Mouse (Mus musculus) heart, embryonic 14.5 days (tissue): ENCODE data around the gene Ppp1r16b. TPM values are rescaled to one million over a fixed set of nuclear protein-coding genes. Genes with fewer than 3 reads are reported as not detected.

ENCODE experiments used
- ATAC-seq: fragments of 200-750 bp; cut with Nextera tagmentation; 2 replicates; pipeline ENCODE4 v1.8.0; 2017; ENCODE audit warnings: low read depth, moderate TSS enrichment; ENCODE audit not compliant: insufficient number of reproducible peaks, insufficient read depth, low FRiP score
- H3K27ac ChIP-seq, 2 experiments: fragments of 200-500 bp in 1 of 2; fragments of 300-500 bp in 1 of 2; sonication (generic) in 1 of 2; replicated peaks in 1 of 2; 2 replicates each; pipeline ENCODE4 v1.5.1; 2012 to 2014; ENCODE audit warnings: low read depth in 2 of 2, low read length in 2 of 2, control low read depth in 1 of 2, mild to moderate bottlenecking in 1 of 2, mixed read lengths in 1 of 2; ENCODE audit not compliant: control insufficient read depth in 1 of 2, insufficient read depth in 1 of 2
- H3K27me3 ChIP-seq: fragments of 300-500 bp; sonication (generic); 2 replicates; pipeline ENCODE4 v1.6.1; 2014; ENCODE audit warnings: mild to moderate bottlenecking, low read length, control low read depth; ENCODE audit not compliant: control insufficient read depth, insufficient read depth
- H3K36me3 ChIP-seq: fragments of 300-500 bp; sonication (generic); 2 replicates; pipeline ENCODE4 v1.6.1; 2014; ENCODE audit warnings: mild to moderate bottlenecking, control low read depth, low read length, mixed read lengths; ENCODE audit not compliant: control insufficient read depth, insufficient read depth
- H3K4me1 ChIP-seq, 2 experiments: fragments of 200-500 bp in 1 of 2; fragments of 300-500 bp in 1 of 2; sonication (generic) in 1 of 2; 2 replicates each; pipeline ENCODE4 v1.6.1; 2012 to 2014; ENCODE audit warnings: low read length in 2 of 2, control low read depth in 1 of 2, mixed read lengths in 1 of 2; ENCODE audit not compliant: control insufficient read depth in 2 of 2, insufficient read depth in 2 of 2
- H3K4me2 ChIP-seq: fragments of 300-500 bp; sonication (generic); 2 replicates; pipeline ENCODE4 v1.6.1; 2014; ENCODE audit warnings: mild to moderate bottlenecking, low read length
- H3K4me3 ChIP-seq, 2 experiments: fragments of 200-500 bp in 1 of 2; fragments of 300-500 bp in 1 of 2; sonication (generic) in 1 of 2; 2 replicates each; pipeline ENCODE4 v1.5.1; 2012 to 2014; ENCODE audit warnings: low read length in 2 of 2, mild to moderate bottlenecking in 2 of 2, control low read depth in 1 of 2, low read depth in 1 of 2, moderate library complexity in 1 of 2; ENCODE audit not compliant: control insufficient read depth in 1 of 2, insufficient read depth in 1 of 2
- H3K9ac ChIP-seq: fragments of 300-500 bp; sonication (generic); 2 replicates; pipeline ENCODE4 v1.6.1; 2014; ENCODE audit warnings: mild to moderate bottlenecking, low read length
- H3K9me3 ChIP-seq: fragments of 300-500 bp; sonication (generic); 2 replicates; pipeline ENCODE4 v1.6.1; 2016; ENCODE audit warnings: low read length, control low read depth; ENCODE audit not compliant: control insufficient read depth
- WGBS: fragments of 180-500 bp; shearing (Covaris S2); extraction: QIAGEN DNeasy Blood & Tissue Kit; methylation state at CpG from one replicate; pipeline ENCODE4 v1.1.7; 2014; 5-methylcytosine and 5-hydroxymethylcytosine counted together
- polyA plus RNA-seq: library from polyadenylated mRNA; unstranded; fragments of >200 nt; fragmentation: Nextera tagmentation; extraction: Ambion mirVana; gene quantifications from 2 replicates; pipeline ENCODE4 v1.2.1, GENCODE M21; 2014

Gene Ppp1r16b
- polyA plus RNA-seq, 1 experiment from 2014 or later = 4.7 TPM

- Histone ChIP-seq H3K4me1 (peaks cover 12 to 16% of the 10 kb centered on the region in 2 experiments), H3K9ac (no peak overlapping the region), H3K36me3 (no peaks in the 10 kb centered on the region), H3K9me3 (no peaks in the 10 kb centered on the region), H3K27ac (no peak overlapping the region), H3K4me3 (no peak overlapping the region), H3K4me2 (no peak overlapping the region), H3K27me3 (no peaks in the 10 kb centered on the region)
- ATAC-seq = no peak
- 70% methylated on average over 6 of the region's 6 CpGs for WGBS
These were observed 49.6 kb downstream of the Ppp1r16b start for GRCm38 (mm10) chr2:158714826-158715225.

- Histone ChIP-seq H3K9me3 (no peaks in the 10 kb centered on the region), H3K27me3 (no peaks in the 10 kb centered on the region), H3K4me2 (no peak overlapping the region), H3K27ac (no peak overlapping the region), H3K36me3 (no peaks in the 10 kb centered on the region), H3K9ac (no peak overlapping the region), H3K4me3 (no peak overlapping the region), H3K4me1 (peaks cover 12 to 16% of the 10 kb centered on the region in 2 experiments)
- WGBS = 14% methylated on average over 5 of the region's 5 CpGs
- ATAC-seq = no peak
These were observed 50.9 kb downstream of the Ppp1r16b start for GRCm38 (mm10) chr2:158716066-158716465.

GRCm38 (mm10) chr2:158717551-158718418 lies 52.6 kb downstream of the Ppp1r16b start:
- Histone ChIP-seq H3K27me3 (no peaks in the 10 kb centered on the region), H3K36me3 (no peaks in the 10 kb centered on the region)
- 66% methylated on average over 5 of the region's 5 CpGs for WGBS

GRCm38 (mm10) chr2:158718816-158719549 lies 53.8 kb downstream of the Ppp1r16b start:
- no peak overlapping the region for H3K4me2 ChIP-seq
- H3K27ac ChIP-seq = no peak overlapping the region
- no peaks in the 10 kb centered on the region for H3K9me3 ChIP-seq
- H3K36me3 ChIP-seq = no peaks in the 10 kb centered on the region
- no peaks in the 10 kb centered on the region for H3K27me3 ChIP-seq
- 76% methylated on average over 12 of the region's 12 CpGs for WGBS
- no peak overlapping the region for H3K4me3 ChIP-seq
- peaks cover 16 to 23% of the 10 kb centered on the region in 2 experiments for H3K4me1 ChIP-seq
- H3K9ac ChIP-seq = no peak overlapping the region
- no peak for ATAC-seq

More at GRCm38 (mm10) chr2:158717551-158718418, 52.6 kb downstream of the Ppp1r16b start:
- peaks cover 10 to 13% of the 10 kb centered on the region in 2 experiments for H3K4me1 ChIP-seq
- H3K9me3 ChIP-seq = no peaks in the 10 kb centered on the region
- no peak overlapping the region for H3K4me3 ChIP-seq
- H3K4me2 ChIP-seq = no peak overlapping the region
- H3K9ac ChIP-seq = no peak overlapping the region
- H3K27ac ChIP-seq = no peak overlapping the region
- no peak for ATAC-seq

- WGBS = 76% methylated on average over 16 of the region's 16 CpGs
- Histone ChIP-seq H3K4me3 (no peak overlapping the region), H3K9me3 (no peaks in the 10 kb centered on the region), H3K27ac (no peak overlapping the region), H3K4me2 (no peak overlapping the region), H3K36me3 (no peaks in the 10 kb centered on the region), H3K9ac (no peak overlapping the region), H3K4me1 (peaks cover 17 to 23% of the 10 kb centered on the region in 2 experiments), H3K27me3 (no peaks in the 10 kb centered on the region)
- no peak for ATAC-seq
These were observed 55.6 kb downstream of the Ppp1r16b start for GRCm38 (mm10) chr2:158720715-158721370.

- no peak overlapping the region for H3K27ac ChIP-seq
- peaks cover 14 to 21% of the 10 kb centered on the region in 2 experiments for H3K4me1 ChIP-seq
- no peaks in the 10 kb centered on the region for H3K27me3 ChIP-seq
- H3K4me2 ChIP-seq = no peak overlapping the region
- no peak overlapping the region for H3K4me3 ChIP-seq
- H3K36me3 ChIP-seq = no peaks in the 10 kb centered on the region
- WGBS = 62% methylated on average over 3 of the region's 3 CpGs
- no peaks in the 10 kb centered on the region for H3K9me3 ChIP-seq
- no peak overlapping the region for H3K9ac ChIP-seq
- ATAC-seq = no peak
These were observed 56.3 kb downstream of the Ppp1r16b start for GRCm38 (mm10) chr2:158721481-158721880.

- 26% methylated on average over 4 of the region's 4 CpGs for WGBS
- no peaks in the 10 kb centered on the region for H3K27me3 ChIP-seq
- no peaks in the 10 kb centered on the region for H3K9me3 ChIP-seq
- peak overlapping the region in 1 of 2 experiments; percentile 67; a peak in 1 of 4 replicates for H3K27ac ChIP-seq
- H3K4me1 ChIP-seq = peaks cover 14 to 21% of the 10 kb centered on the region in 2 experiments
- no peaks in the 10 kb centered on the region for H3K36me3 ChIP-seq
- H3K9ac ChIP-seq = no peak overlapping the region
- H3K4me2 ChIP-seq = no peak overlapping the region
- no peak overlapping the region for H3K4me3 ChIP-seq
- ATAC-seq = no peak
These were observed 56.9 kb downstream of the Ppp1r16b start for GRCm38 (mm10) chr2:158722135-158722534.
